Comparison of ENCODE assay signal across 8 mouse cellular contexts in genomic region chr10:53502875-53503816, GRCm38 (mm10).
DNase-seq lines count a peak whose midpoint lies in the region; ATAC-seq and TF ChIP-seq lines count a peak whose summit lies in the region.

No protein-coding gene starts in this region.

- peaks cover 11% of the 10 kb centered on the region for H3K4me1 ChIP-seq in heart, embryonic 11.5 days (ENCODE audit: control insufficient read depth, insufficient read depth, low read length)
- H3K4me1 ChIP-seq in kidney, postnatal 0 days (replicated peaks; ENCODE audit: insufficient read depth, low read length), result no peaks in the 10 kb centered on the region
- H3K4me1 ChIP-seq in liver, embryonic 14.5 days (replicated peaks; ENCODE audit: control insufficient read depth in 2 of 2, insufficient read depth in 2 of 2, low read length in 1 of 2), result peaks cover 5 to 7% of the 10 kb centered on the region in 2 experiments; a peak in 2 of 4 replicates
- H3K4me1 ChIP-seq in stomach, embryonic 14.5 days (ENCODE audit: control insufficient read depth, insufficient read depth, low read length), result peaks cover 5% of the 10 kb centered on the region; the same call in 1 of the 2 replicates

- peak overlapping the region; percentile 21 for H3K4me3 ChIP-seq in heart, embryonic 11.5 days (ENCODE audit: low read depth, low read length)
- no peak overlapping the region for H3K4me3 ChIP-seq in kidney, postnatal 0 days (replicated peaks; ENCODE audit: low read depth, low read length)
- no peak overlapping the region for H3K4me3 ChIP-seq in liver, embryonic 14.5 days (ENCODE audit: insufficient read depth in 1 of 2, low read depth in 2 of 2, low read length in 2 of 2)
- H3K4me3 ChIP-seq in stomach, embryonic 14.5 days (ENCODE audit: low read depth, low read length), result no peak overlapping the region

- no peak; the same call in 1 of the 2 replicates for TF ChIP-seq CTCF in kidney, postnatal 0 days (IDR thresholded peaks at IDR 0.05; ENCODE audit: low read depth)
- TF ChIP-seq CTCF in liver, embryonic 14.5 days (IDR thresholded peaks at IDR 0.05; ENCODE audit: low read depth), result peak; percentile 15; the same call in 1 of the 2 replicates

- peak; percentile 38; the same call in 1 of the 2 replicates for TF ChIP-seq EP300 in liver, embryonic 14.5 days (IDR thresholded peaks at IDR 0.05; ENCODE audit: low read depth)

- peak; percentile 18 for DNase-seq in brain, embryonic 18.5 days (ENCODE audit: low read depth, low spot score)
- peak; percentile 62 for DNase-seq in embryo, embryonic 10 days (ENCODE audit: low spot score)
- DNase-seq in kidney, postnatal 0 days (ENCODE audit: low spot score), result peak; percentile 74
- peak in 1 of 3 experiments; percentile 1 for DNase-seq in liver, embryonic 14.5 days (ENCODE audit: low read depth in 3 of 3, low spot score in 3 of 3)
- DNase-seq in urinary bladder, postnatal 10 days (ENCODE audit: low spot score), result no peak
- no peak for DNase-seq in gastrocnemius, postnatal 14 days

- H3K9me3 ChIP-seq in heart, embryonic 11.5 days (replicated peaks; ENCODE audit: control insufficient read depth, low read length), result no peaks in the 10 kb centered on the region
- no peaks in the 10 kb centered on the region; the same call in 1 of the 2 replicates for H3K9me3 ChIP-seq in kidney, postnatal 0 days (replicated peaks; ENCODE audit: low read length)
- H3K9me3 ChIP-seq in liver, embryonic 14.5 days (ENCODE audit: control insufficient read depth, low read length), result no peaks in the 10 kb centered on the region
- no peaks in the 10 kb centered on the region for H3K9me3 ChIP-seq in stomach, embryonic 14.5 days (ENCODE audit: control insufficient read depth, low read depth, low read length)

- ATAC-seq in heart, embryonic 11.5 days (replicated peaks; ENCODE audit: insufficient number of reproducible peaks, low FRiP score, low TSS enrichment), result peak; percentile 73
- ATAC-seq in kidney, postnatal 0 days (replicated peaks; ENCODE audit: low FRiP score, low read depth), result 0 out of 2 replicates have a peak, but pooled peaks have one; percentile 21
- peak; percentile 66 for ATAC-seq in liver, embryonic 14.5 days (ENCODE audit: insufficient read depth)
- peak; percentile 81; the same call in 1 of the 2 replicates for ATAC-seq in stomach, embryonic 14.5 days (ENCODE audit: insufficient number of reproducible peaks, insufficient read depth, low FRiP score, low read depth)

- peak overlapping the region; percentile 60 for H3K9ac ChIP-seq in heart, embryonic 11.5 days (ENCODE audit: low read depth, low read length)
- H3K9ac ChIP-seq in kidney, postnatal 0 days (ENCODE audit: low read depth, low read length), result peak overlapping the region; percentile 43; the same call in 1 of the 2 replicates
- H3K9ac ChIP-seq in liver, embryonic 14.5 days (replicated peaks), result no peak overlapping the region
- H3K9ac ChIP-seq in stomach, embryonic 14.5 days (replicated peaks; ENCODE audit: low read depth, low read length), result no peak overlapping the region

- H3K36me3 ChIP-seq in heart, embryonic 11.5 days (ENCODE audit: control insufficient read depth, insufficient read depth, low read length), result no peaks in the 10 kb centered on the region
- H3K36me3 ChIP-seq in kidney, postnatal 0 days (ENCODE audit: insufficient read depth, low read length), result no peaks in the 10 kb centered on the region
- H3K36me3 ChIP-seq in liver, embryonic 14.5 days (replicated peaks; ENCODE audit: control insufficient read depth, insufficient read depth, low read depth), result no peaks in the 10 kb centered on the region
- no peaks in the 10 kb centered on the region for H3K36me3 ChIP-seq in stomach, embryonic 14.5 days (ENCODE audit: control insufficient read depth, insufficient read depth, low read length)

- intact Hi-C loops in gastrocnemius, postnatal 14 days (cut with DNase I; ENCODE audit: low total_unique reads), result loop anchor here (10.0 kb wide), 1 partner anchor 68 kb away; no protein-coding TSS in a partner anchor

- H3K4me2 ChIP-seq in heart, embryonic 11.5 days, result peak overlapping the region; percentile 52
- peak overlapping the region; percentile 37 for H3K4me2 ChIP-seq in kidney, postnatal 0 days (ENCODE audit: low read length)
- H3K4me2 ChIP-seq in liver, embryonic 14.5 days (ENCODE audit: low read depth), result peak overlapping the region; percentile 40
- no peak overlapping the region; the same call in 1 of the 2 replicates for H3K4me2 ChIP-seq in stomach, embryonic 14.5 days (replicated peaks; ENCODE audit: low read depth, low read length)

- no peaks in the 10 kb centered on the region for H3K27me3 ChIP-seq in heart, embryonic 11.5 days (ENCODE audit: control insufficient read depth, insufficient read depth, low read length)
- H3K27me3 ChIP-seq in kidney, postnatal 0 days (ENCODE audit: insufficient read depth, low read length), result no peaks in the 10 kb centered on the region
- H3K27me3 ChIP-seq in liver, embryonic 14.5 days (ENCODE audit: control insufficient read depth, insufficient read depth, low read length), result no peaks in the 10 kb centered on the region
- no peaks in the 10 kb centered on the region for H3K27me3 ChIP-seq in stomach, embryonic 14.5 days (ENCODE audit: control insufficient read depth, insufficient read depth, low read length)

- WGBS in heart, embryonic 11.5 days (ENCODE audit: insufficient replicate concordance), result 22% methylated on average over 21 of the region's 21 CpGs
- 45% methylated on average over 21 of the region's 21 CpGs for WGBS in kidney, postnatal 0 days
- WGBS in liver, embryonic 14.5 days (ENCODE audit: insufficient replicate concordance), result 32% methylated on average over 21 of the region's 21 CpGs
- 39% methylated on average over 21 of the region's 21 CpGs for WGBS in stomach, embryonic 14.5 days

- H3K27ac ChIP-seq in heart, embryonic 11.5 days (ENCODE audit: low read depth, low read length), result peak overlapping the region; percentile 75
- H3K27ac ChIP-seq in kidney, postnatal 0 days, result peak overlapping the region; percentile 63
- H3K27ac ChIP-seq in liver, embryonic 14.5 days, result no peak overlapping the region
- no peak overlapping the region for H3K27ac ChIP-seq in stomach, embryonic 14.5 days (ENCODE audit: low read length)

Comparison
In these comparisons a context has a peak if more than half of its experiments do, and no peak if none do; other contexts are left out.
1. DNase-seq: peak in brain, embryonic 18.5 days (single experiment), embryo, embryonic 10 days (single experiment) and kidney, postnatal 0 days (single experiment); none in urinary bladder, postnatal 10 days (single experiment) and gastrocnemius, postnatal 14 days (single experiment).
2. ATAC-seq: peak in every context shown above with its lines; median percentile 81 in stomach, embryonic 14.5 days; 73 in heart, embryonic 11.5 days; 66 in liver, embryonic 14.5 days; 21 in kidney, postnatal 0 days.
3. H3K27ac ChIP-seq: peak in heart, embryonic 11.5 days (single experiment) and kidney, postnatal 0 days (single experiment); none in liver, embryonic 14.5 days (single experiment) and stomach, embryonic 14.5 days (single experiment).
4. H3K9ac ChIP-seq: peak in heart, embryonic 11.5 days (single experiment) and kidney, postnatal 0 days (single experiment); none in liver, embryonic 14.5 days (single experiment) and stomach, embryonic 14.5 days (single experiment).